Mouse (Mus musculus) kidney, postnatal 4 days (tissue): ENCODE measurements around the gene Pgm2l1.

Source experiments
- DNase-seq, 2 experiments: peaks; one replicate each; pipeline ENCODE4 v3.0.0; 2021; ENCODE audit warnings: mixed read lengths in 2 of 2

Gene Pgm2l1

DNA sequence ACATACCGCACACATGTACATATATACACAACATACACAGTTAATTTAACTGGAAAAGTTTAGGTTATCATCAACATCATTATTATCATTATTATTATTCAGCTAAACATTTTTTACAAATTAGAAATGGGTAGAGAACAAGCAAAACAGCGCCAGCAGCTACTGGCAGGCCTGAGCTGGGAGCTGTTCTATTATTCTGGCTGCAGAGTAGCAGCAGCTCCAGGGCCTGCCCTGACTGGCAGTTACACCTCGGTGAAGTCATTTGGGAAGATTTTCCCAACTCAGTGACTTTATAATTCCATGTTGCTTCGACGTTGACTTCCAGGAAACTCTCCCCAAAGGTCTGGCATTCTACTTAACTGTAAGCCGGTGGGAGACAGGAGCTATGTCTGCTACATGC lies 69.5 kb downstream of the Pgm2l1 start:
- DNase-seq: no peak

- DNase-seq: no peak
These were observed 71.8 kb downstream of the Pgm2l1 start for GRCm38 (mm10) chr7:100298861-100299510.

DNA sequence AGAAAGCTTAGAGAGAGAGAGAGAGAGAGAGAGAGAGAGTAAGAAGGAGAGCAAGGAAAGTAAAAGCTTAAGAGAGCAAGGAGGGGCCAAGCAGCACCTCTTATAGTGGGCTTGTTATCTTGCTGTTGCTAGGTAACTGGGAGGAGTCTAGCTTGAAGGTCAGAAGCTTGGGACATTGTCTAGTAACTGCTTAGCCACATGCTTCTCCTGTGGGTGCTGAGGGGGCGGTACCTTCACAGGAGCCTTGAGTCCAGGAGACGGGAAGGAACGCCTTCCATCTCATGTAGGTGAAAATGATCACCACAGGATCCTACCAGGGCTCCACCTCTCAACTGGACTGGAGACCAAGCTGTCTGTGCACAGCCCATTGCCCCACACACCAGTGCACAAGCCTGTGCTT lies 74.2 kb downstream of the Pgm2l1 start:
- no peak for DNase-seq

DNA sequence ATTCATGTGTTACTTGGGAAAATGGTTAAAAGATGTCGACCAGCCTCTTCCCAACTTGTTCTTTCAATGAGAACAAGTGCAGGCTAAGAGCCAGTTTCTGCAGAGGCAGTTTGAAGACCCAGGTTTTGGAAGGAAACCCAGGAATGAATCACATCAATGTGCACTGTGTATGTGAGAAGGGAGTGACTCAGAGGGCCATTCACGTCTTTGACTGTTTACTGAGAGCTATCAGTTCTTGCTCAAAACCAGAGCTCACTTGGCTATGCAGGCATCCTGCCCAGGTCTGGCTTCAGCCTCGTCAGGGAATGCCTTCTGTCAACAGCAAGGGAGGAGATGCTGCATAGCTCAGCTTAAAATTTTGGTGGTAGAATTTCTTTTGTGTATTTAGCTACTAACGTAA lies 75.1 kb downstream of the Pgm2l1 start:
- no peak for DNase-seq

DNA sequence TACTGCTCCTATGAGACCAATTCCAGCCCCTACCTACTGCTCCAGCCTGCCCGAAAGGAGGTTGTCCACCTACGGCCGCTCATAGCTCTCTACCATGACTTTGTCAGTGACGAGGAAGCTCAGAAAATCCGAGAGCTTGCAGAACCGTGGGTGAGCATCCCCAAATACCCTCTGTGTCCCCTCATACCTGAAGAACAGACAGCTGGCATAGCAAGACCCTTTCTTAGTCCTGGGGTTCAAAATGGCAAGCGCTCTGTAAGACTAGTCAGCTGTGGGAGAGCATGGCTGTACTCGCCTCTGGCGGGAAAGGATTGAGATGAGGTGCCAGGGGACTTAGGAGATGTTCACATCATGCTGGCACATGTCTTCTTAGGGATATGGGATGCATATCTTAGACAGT lies 78.7 kb downstream of the Pgm2l1 start:
- DNase-seq: no peak

DNA sequence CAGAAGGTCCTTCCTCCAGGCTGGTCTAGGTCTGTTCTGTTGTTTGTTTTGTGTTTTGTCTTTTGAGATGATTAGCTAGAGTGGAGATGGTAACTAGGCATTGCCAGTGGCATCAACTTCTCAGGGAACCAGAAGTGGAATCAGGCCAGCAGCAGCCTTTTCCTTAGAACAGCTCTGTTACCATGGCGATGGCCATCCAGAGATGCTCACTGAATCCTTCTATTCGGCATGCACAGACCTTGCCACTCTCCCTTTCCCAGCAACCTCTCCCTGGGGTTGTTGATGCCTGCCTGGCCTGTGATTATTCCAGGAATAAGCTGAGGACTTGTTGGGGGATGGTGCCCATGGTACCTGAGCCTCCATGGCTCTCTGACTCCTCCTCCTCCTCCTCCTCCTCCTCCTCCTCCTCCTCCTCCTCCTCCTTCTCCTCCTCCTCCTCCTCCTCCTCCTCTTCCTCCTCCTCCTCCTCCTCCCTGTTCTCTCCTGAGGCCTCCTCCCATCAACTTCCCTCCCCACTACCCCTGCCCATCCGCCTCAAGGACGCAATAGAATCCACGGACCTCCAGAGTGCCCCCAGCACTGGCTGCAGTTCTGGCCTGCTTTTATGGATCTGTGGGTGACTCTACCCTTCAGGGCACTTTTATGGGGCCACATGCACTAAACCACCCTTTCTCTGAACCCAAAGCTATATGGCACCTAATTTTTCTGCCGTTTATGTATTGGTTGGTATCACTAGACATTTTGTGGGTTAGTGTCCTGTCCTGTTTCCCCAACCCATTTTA lies 80.9 kb downstream of the Pgm2l1 start:
- DNase-seq: no peak

GRCm38 (mm10) chr7:100309216-100309615 lies 82.0 kb downstream of the Pgm2l1 start:
- no peak for DNase-seq

DNA sequence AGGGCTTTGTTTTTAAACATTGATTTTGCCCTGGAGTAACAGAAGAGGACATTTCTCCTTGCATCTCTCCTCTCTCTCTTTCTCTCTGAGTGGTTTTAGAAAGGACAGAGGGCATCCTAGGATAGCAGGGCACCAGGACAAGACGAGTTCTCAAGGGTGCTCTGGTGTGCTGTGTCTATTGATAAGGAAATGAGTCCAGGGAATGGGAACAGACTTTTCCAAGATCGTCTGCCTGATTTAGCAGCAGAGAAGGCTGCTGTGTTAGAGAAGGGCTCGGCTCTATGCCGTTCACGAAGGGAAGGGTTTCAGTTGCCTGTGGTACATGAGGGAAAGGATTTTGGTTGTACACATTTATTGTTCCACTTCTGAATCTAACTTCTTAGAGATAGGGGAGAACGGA lies 82.5 kb downstream of the Pgm2l1 start:
- DNase-seq: no peak

GRCm38 (mm10) chr7:100310290-100310689 lies 83.1 kb downstream of the Pgm2l1 start:
- no peak for DNase-seq

DNA sequence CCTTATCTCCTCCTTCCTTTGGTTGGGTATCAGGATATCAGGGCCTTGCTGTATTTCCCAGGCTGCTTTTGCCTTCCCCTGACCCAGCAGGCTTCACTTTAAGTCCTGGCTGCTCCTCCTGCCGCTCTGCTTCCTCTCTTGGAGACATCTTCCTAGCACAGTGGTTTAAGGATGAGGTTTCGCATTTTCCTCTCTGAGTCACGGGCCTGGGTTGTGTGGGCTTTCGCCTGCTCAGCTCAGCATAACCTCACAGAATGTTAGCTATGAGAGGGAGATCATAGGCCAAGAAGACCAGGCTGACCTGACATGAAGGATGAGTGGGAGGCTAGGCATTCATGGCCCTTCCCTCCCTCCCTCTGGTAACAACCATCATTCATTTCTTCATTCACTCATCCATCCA lies 85.5 kb downstream of the Pgm2l1 start:
- no peak for DNase-seq

- DNase-seq: no peak
These were observed 89.7 kb downstream of the Pgm2l1 start for GRCm38 (mm10) chr7:100316924-100317323.

DNA sequence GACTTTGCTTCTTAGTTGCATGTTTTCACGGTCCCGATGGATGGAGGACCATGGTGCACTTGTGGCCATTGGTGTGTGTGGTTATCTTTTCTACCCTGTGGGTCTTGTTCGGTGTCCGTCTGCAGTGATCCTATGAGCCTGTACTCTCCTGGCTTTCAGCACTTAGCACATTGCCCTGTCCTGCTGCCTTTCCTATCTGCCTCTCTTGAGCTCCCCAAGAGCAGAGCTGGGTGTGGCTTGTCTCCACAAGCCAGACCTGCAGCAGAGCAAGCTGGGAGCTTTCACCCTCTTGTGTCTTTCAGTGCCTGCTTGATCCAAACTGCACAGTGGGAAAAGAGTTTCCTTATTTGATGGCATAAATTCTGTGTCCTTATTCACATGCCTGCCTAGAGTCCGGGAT lies 90.3 kb downstream of the Pgm2l1 start:
- DNase-seq: no peak

DNA sequence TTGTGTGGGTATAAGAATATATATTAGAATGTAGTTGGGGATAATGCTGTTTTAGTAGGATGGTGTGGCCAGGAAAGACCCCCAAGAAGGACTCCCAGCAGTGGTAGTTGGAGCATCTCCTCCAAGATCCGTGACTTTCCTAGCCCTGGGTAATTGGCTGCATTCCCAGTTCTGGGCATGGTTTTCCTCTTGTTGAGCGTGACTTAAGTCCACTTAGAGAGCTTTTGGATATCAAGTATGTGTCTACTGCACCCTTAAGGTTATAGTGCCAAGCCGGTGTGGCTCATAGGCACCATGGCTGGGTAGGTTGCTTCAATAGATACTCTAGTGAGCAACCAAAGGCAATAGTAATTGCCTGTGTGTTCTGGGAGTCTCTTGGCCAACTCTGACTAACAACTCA lies 96.5 kb downstream of the Pgm2l1 start:
- DNase-seq: no peak

GRCm38 (mm10) chr7:100325482-100325881 lies 98.3 kb downstream of the Pgm2l1 start:
- peak; percentile 71 to 74 for DNase-seq

- peak; percentile 23 to 45 for DNase-seq
These were observed 100.3 kb downstream of the Pgm2l1 start for GRCm38 (mm10) chr7:100327514-100327913.
